Mouse (Mus musculus): ENCODE measurements around the gene Gm10271. TPM values are rescaled to one million over a fixed set of nuclear protein-coding genes. Genes with fewer than 3 reads are reported as not detected.

Gene Gm10271
- polyA plus RNA-seq, 1 experiment from 2014 or later, result not detected

- no peak overlapping the region for H3K9ac ChIP-seq
- no peaks in the 10 kb centered on the region for H3K4me1 ChIP-seq (ENCODE audit: insufficient read depth)
- no peak overlapping the region for H3K4me2 ChIP-seq
- no peaks in the 10 kb centered on the region for H3K27me3 ChIP-seq (ENCODE audit: insufficient read depth, low read length)
- H3K4me3 ChIP-seq (ENCODE audit: low read depth, low read length), result no peak overlapping the region
- no peak for ATAC-seq (ENCODE audit: insufficient read depth)
- DNase-seq, result no peak
- no peak for TF ChIP-seq CTCF (IDR thresholded peaks at IDR 0.05; ENCODE audit: low read depth)
- H3K36me3 ChIP-seq (ENCODE audit: insufficient read depth), result peaks cover 46% of the 10 kb centered on the region; the same call in 1 of the 2 replicates
- H3K9me3 ChIP-seq (ENCODE audit: low read depth, low read length), result no peaks in the 10 kb centered on the region
- H3K27ac ChIP-seq (ENCODE audit: low read depth), result no peak overlapping the region
- 74% methylated on average over 9 of the region's 9 CpGs for WGBS
Measured at GRCm38 (mm10) chr10:116914586-116914985, 57.8 kb downstream of the Gm10271 start.

DNA sequence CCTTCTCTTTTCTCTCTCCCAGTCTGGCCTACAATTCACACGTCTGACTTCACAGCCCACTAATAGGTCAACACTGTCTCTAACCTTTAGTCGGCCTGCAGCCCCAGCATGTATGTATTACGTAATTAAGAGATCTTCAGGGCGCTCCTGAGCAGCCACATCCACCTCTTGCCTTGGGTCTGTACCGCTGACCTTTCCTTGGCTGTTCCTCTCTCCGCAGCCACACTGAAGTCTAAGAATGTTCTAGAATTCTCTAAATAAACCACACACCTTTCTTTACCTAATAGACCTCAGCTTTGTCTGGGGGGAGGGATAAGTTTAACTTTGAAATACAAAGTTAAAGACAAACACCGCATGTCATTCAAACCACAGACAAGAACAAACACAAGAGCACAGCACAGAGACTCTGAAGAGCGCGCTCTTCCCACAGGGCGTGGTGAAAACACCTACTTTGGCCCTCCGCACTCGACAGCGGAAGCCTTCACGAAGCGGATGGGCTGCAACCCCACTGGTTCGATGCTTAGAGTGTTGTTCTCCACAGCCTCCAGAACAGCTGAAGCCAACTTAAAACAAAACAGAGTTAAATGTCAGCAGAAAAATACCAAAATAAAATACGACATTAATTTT is 58.6 kb downstream of the Gm10271 start:
- H3K27ac ChIP-seq (ENCODE audit: low read depth), result no peak overlapping the region
- 76% methylated on average over 17 of the region's 17 CpGs for WGBS
- DNase-seq (no peak), ATAC-seq (ENCODE audit: insufficient read depth) (no peak)
- H3K9me3 ChIP-seq (ENCODE audit: low read depth, low read length), result no peaks in the 10 kb centered on the region
- H3K36me3 ChIP-seq (ENCODE audit: insufficient read depth), result peaks cover 51% of the 10 kb centered on the region; the same call in 1 of the 2 replicates
- H3K9ac ChIP-seq, result no peak overlapping the region
- no peak overlapping the region for H3K4me2 ChIP-seq
- no peaks in the 10 kb centered on the region for H3K4me1 ChIP-seq (ENCODE audit: insufficient read depth)
- no peaks in the 10 kb centered on the region for H3K27me3 ChIP-seq (ENCODE audit: insufficient read depth, low read length)
- H3K4me3 ChIP-seq (ENCODE audit: low read depth, low read length), result no peak overlapping the region
- no peak for TF ChIP-seq CTCF (IDR thresholded peaks at IDR 0.05; ENCODE audit: low read depth)

DNA sequence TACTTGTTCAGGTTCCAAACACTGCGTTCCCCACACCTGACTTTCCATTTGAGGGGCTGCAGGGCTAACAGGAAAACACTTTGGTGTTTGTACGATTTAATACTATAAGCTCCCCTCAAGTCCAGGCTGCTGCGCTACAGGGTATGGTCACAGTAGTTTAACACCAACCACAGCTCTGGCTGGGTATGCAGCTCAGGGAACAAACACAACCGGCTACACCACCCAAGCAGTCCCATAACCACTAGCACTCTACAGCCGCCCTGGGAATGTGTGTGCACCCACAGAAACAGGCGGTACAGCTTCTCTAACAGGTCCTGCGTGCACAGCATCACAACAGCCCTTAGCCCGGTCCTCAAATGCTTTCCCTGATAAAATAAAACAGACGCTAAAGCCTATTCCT is 59.6 kb downstream of the Gm10271 start:
- TF ChIP-seq CTCF (IDR thresholded peaks at IDR 0.05; ENCODE audit: low read depth), result no peak
- DNase-seq, result no peak
- ATAC-seq (ENCODE audit: insufficient read depth), result no peak
- Histone ChIP-seq H3K27ac (ENCODE audit: low read depth) (no peak overlapping the region), H3K4me3 (ENCODE audit: low read depth, low read length) (no peak overlapping the region), H3K4me1 (ENCODE audit: insufficient read depth) (no peaks in the 10 kb centered on the region), H3K36me3 (ENCODE audit: insufficient read depth) (peaks cover 57% of the 10 kb centered on the region; the same call in 1 of the 2 replicates), H3K4me2 (no peak overlapping the region), H3K9me3 (ENCODE audit: low read depth, low read length) (no peaks in the 10 kb centered on the region), H3K9ac (no peak overlapping the region), H3K27me3 (ENCODE audit: insufficient read depth, low read length) (no peaks in the 10 kb centered on the region)
- WGBS, result 83% methylated on average over 9 of the region's 9 CpGs

DNA sequence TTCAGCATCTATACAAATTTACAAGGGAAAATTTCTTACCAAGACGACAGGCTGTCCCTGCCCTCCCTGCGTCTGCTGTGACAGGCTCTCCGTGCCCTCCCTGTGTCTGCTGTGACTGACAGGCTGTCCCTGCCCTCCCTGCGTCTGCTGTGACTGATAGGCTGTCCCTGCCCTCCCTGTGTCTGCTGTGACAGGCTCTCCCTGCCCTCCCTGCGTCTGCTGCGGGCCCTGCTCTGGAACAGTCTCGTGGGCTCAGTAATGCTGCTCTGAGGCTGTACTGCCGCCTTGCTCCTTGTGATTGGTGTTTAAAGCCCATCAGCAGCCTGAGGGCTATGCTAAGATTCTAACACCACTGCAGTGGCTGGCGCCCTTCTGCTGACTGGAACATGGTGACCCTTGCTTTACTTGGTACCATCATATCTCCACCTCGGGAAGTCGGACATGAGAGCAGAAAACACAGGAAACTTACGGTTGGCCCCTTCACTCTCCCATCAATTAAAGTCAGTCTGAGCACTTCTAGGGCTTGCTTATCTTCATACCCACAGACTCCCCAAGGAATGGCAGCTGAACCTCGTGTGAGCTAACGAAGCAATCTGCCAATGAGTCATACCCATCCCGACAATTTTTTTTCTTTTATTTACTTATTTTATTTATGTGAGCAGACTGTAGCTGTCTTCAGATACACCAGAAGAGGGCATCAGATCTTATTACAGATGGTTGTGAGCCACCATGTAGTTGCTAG is 63.3 kb downstream of the Gm10271 start:
- WGBS, result 60% methylated on average over 15 of the region's 15 CpGs
- peaks cover 63% of the 10 kb centered on the region for H3K36me3 ChIP-seq (ENCODE audit: insufficient read depth)
- peak; percentile 65; the same call in 1 of the 2 replicates for ATAC-seq (ENCODE audit: insufficient read depth)

More for the DNA sequence above, 63.3 kb downstream of the Gm10271 start:
- no peaks in the 10 kb centered on the region for H3K4me1 ChIP-seq (ENCODE audit: insufficient read depth)
- DNase-seq, result no peak
- H3K9me3 ChIP-seq (ENCODE audit: low read depth, low read length), result no peaks in the 10 kb centered on the region
- no peak overlapping the region for H3K4me3 ChIP-seq (ENCODE audit: low read depth, low read length)
- H3K27ac ChIP-seq (ENCODE audit: low read depth), result no peak overlapping the region; the same call in 1 of the 2 replicates
- TF ChIP-seq CTCF (IDR thresholded peaks at IDR 0.05; ENCODE audit: low read depth), result no peak
- no peak overlapping the region for H3K4me2 ChIP-seq
- no peak overlapping the region for H3K9ac ChIP-seq
- no peaks in the 10 kb centered on the region for H3K27me3 ChIP-seq (ENCODE audit: insufficient read depth, low read length)

Other genes with a start within 250 kb of the Gm10271 start
- gene Myrfl, start 75.7 kb downstream of the Gm10271 start, polyA plus RNA-seq (2014; fragmentation: Nextera tagmentation; extraction: Ambion mirVana), result 0.09 TPM in 1 of 2 replicates, not detected in the other
- gene Rab3ip, start 21.8 kb downstream of the Gm10271 start, polyA plus RNA-seq (2014; fragmentation: Nextera tagmentation; extraction: Ambion mirVana), result 30.1 TPM in 2 replicates
- 0.11 and 0.39 TPM in 2 replicates for gene Best3, start 13.7 kb upstream of the Gm10271 start, polyA plus RNA-seq (2014; fragmentation: Nextera tagmentation; extraction: Ambion mirVana)
- 0.17 and 0.47 TPM in 2 replicates for gene Lrrc10, start 72.7 kb upstream of the Gm10271 start, polyA plus RNA-seq (2014; fragmentation: Nextera tagmentation; extraction: Ambion mirVana)
- gene Cct2, start 91.2 kb upstream of the Gm10271 start, polyA plus RNA-seq (2014; fragmentation: Nextera tagmentation; extraction: Ambion mirVana), result 274 and 283 TPM in 2 replicates
- 26.4 and 27.8 TPM in 2 replicates for gene Frs2, start 175.9 kb upstream of the Gm10271 start, polyA plus RNA-seq (2014; fragmentation: Nextera tagmentation; extraction: Ambion mirVana)

Measured in lung, embryonic 14.5 days (tissue).